Mouse (Mus musculus) liver, embryonic 14.5 days (tissue): ENCODE data around the gene Rpap3.

Experiments used
- CTCF ChIP-seq: IDR thresholded peaks from 2 replicates; pipeline ENCODE4 v1.5.1; 2016; ENCODE audit warnings: antibody characterized with exemption, low read depth, control low read depth
- EP300 ChIP-seq: IDR thresholded peaks from 2 replicates; pipeline ENCODE4 v1.6.1; 2016; ENCODE audit warnings: antibody characterized with exemption, low read depth

DNA sequence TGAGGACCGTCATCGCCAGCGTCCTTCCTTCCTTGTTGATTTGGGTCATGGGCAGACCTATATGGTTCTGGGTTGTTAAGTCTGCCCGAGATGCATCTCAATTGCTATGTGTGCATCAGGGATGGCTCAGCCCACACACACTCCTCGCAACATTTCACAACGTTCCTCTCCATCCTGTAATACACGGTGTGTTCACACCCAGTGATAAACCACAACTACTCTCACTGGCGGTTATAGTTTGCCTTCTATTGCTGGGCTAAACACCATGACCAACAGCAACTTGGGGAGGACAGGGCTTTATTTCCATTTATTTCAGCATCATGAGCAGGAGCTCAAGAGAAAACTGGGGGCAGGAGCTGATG, 46.9 kb downstream of the Rpap3 start:
- TF ChIP-seq CTCF (no peak), EP300 (no peak)
